Mouse (Mus musculus): ENCODE measurements around the gene Tns2. TPM values are rescaled to one million over a fixed set of nuclear protein-coding genes. Genes with fewer than 3 reads are reported as not detected.
A peak's percentile ranks its signal among the peaks of the same experiment; 100 is the strongest.
"Not testable (repeated sequence)": the region's sequence is repeated elsewhere in the genome, so short reads cannot be mapped to it uniquely, and the experiment has no call there.

Tns2 gene
- polyA plus RNA-seq, 1 experiment from 2014 or later: 30.1 TPM

GRCm38 (mm10) chr15:102147674-102148402 is 47.6 kb downstream of the Tns2 start:
- 53% methylated on average over 16 of the region's 16 CpGs for WGBS
- H3K9ac ChIP-seq (ENCODE audit: low read length): no peak overlapping the region

GRCm38 (mm10) chr15:102149561-102149960 is 49.3 kb downstream of the Tns2 start:
- Histone ChIP-seq H3K9me3 (ENCODE audit: control insufficient read depth, low read length) (no peaks in the 10 kb centered on the region), H3K27me3 (ENCODE audit: control insufficient read depth, insufficient read depth, low read length) (peaks cover 10% of the 10 kb centered on the region), H3K27ac (replicated peaks in 1 of 2; ENCODE audit: control insufficient read depth in 1 of 2, insufficient read depth in 1 of 2, low read depth in 2 of 2, low read length in 2 of 2) (no peak overlapping the region), H3K9ac (ENCODE audit: low read length) (no peak overlapping the region), H3K4me2 (ENCODE audit: low read length) (no peak overlapping the region), H3K36me3 (ENCODE audit: control insufficient read depth, insufficient read depth, low read length) (no peaks in the 10 kb centered on the region), H3K4me1 (ENCODE audit: control insufficient read depth in 2 of 2, insufficient read depth in 2 of 2, low read length in 2 of 2) (peaks cover 10 to 14% of the 10 kb centered on the region in 2 experiments), H3K4me3 (ENCODE audit: control insufficient read depth in 1 of 2, insufficient read depth in 1 of 2, low read depth in 1 of 2, low read length in 2 of 2) (no peak overlapping the region)
- 70% methylated on average over 4 of the region's 4 CpGs for WGBS
- ATAC-seq (ENCODE audit: insufficient number of reproducible peaks, insufficient read depth, low FRiP score, low read depth): no peak

More at GRCm38 (mm10) chr15:102147674-102148402, 47.6 kb downstream of the Tns2 start:
- Histone ChIP-seq H3K4me3 (ENCODE audit: control insufficient read depth in 1 of 2, insufficient read depth in 1 of 2, low read depth in 1 of 2, low read length in 2 of 2) (no peak overlapping the region), H3K36me3 (ENCODE audit: control insufficient read depth, insufficient read depth, low read length) (no peaks in the 10 kb centered on the region), H3K27ac (replicated peaks in 1 of 2; ENCODE audit: control insufficient read depth in 1 of 2, insufficient read depth in 1 of 2, low read depth in 2 of 2, low read length in 2 of 2) (no peak overlapping the region), H3K4me1 (ENCODE audit: control insufficient read depth in 2 of 2, insufficient read depth in 2 of 2, low read length in 2 of 2) (peaks cover 16 to 19% of the 10 kb centered on the region in 2 experiments), H3K27me3 (ENCODE audit: control insufficient read depth, insufficient read depth, low read length) (peaks cover 22% of the 10 kb centered on the region), H3K9me3 (ENCODE audit: control insufficient read depth, low read length) (no peaks in the 10 kb centered on the region), H3K4me2 (ENCODE audit: low read length) (no peak overlapping the region)
- ATAC-seq (ENCODE audit: insufficient number of reproducible peaks, insufficient read depth, low FRiP score, low read depth): no peak

GRCm38 (mm10) chr15:102150301-102151135 is 50.3 kb downstream of the Tns2 start, which contains the start of gene Soat2:
Gene Soat2 (plus strand): TSS chr15:102150526.
- no peak within 1 kb of the TSS for H3K4me3 ChIP-seq (ENCODE audit: control insufficient read depth in 1 of 2, insufficient read depth in 1 of 2, low read depth in 1 of 2, low read length in 2 of 2)
- WGBS: 29% methylated on average over 20 of the region's 20 CpGs
- ATAC-seq (ENCODE audit: insufficient number of reproducible peaks, insufficient read depth, low FRiP score, low read depth): no peak
- peak within 1 kb of the TSS in 1 of 2 experiments; percentile 37; a peak in 1 of 4 replicates for H3K27ac ChIP-seq (replicated peaks in 1 of 2; ENCODE audit: control insufficient read depth in 1 of 2, insufficient read depth in 1 of 2, low read depth in 2 of 2, low read length in 2 of 2)
- peak within 1 kb of the TSS; percentile 59 for H3K9ac ChIP-seq (ENCODE audit: low read length)
- peak within 1 kb of the TSS; percentile 45 for H3K4me2 ChIP-seq (ENCODE audit: low read length)
- no peaks in the 10 kb centered on the region; the same call in 1 of the 2 replicates for H3K9me3 ChIP-seq (ENCODE audit: control insufficient read depth, low read length)
- peaks cover under 1% of the 10 kb centered on the region; the same call in 1 of the 2 replicates for H3K27me3 ChIP-seq (ENCODE audit: control insufficient read depth, insufficient read depth, low read length)
- H3K4me1 ChIP-seq (ENCODE audit: control insufficient read depth in 2 of 2, insufficient read depth in 2 of 2, low read length in 2 of 2): peaks cover 7 to 11% of the 10 kb centered on the region in 2 experiments
- H3K36me3 ChIP-seq (ENCODE audit: control insufficient read depth, insufficient read depth, low read length): no peaks in the 10 kb centered on the region

GRCm38 (mm10) chr15:102152646-102153045 is 52.4 kb downstream of the Tns2 start:
- no peak overlapping the region for H3K4me3 ChIP-seq (ENCODE audit: control insufficient read depth in 1 of 2, insufficient read depth in 1 of 2, low read depth in 1 of 2, low read length in 2 of 2)
- 51% methylated on average over 4 of the region's 4 CpGs for WGBS
- no peaks in the 10 kb centered on the region; the same call in 1 of the 2 replicates for H3K9me3 ChIP-seq (ENCODE audit: control insufficient read depth, low read length)
- ATAC-seq (ENCODE audit: insufficient number of reproducible peaks, insufficient read depth, low FRiP score, low read depth): no peak
- no peak overlapping the region for H3K27ac ChIP-seq (replicated peaks in 1 of 2; ENCODE audit: control insufficient read depth in 1 of 2, insufficient read depth in 1 of 2, low read depth in 2 of 2, low read length in 2 of 2)
- no peak overlapping the region for H3K4me2 ChIP-seq (ENCODE audit: low read length)
- H3K4me1 ChIP-seq (ENCODE audit: control insufficient read depth in 2 of 2, insufficient read depth in 2 of 2, low read length in 2 of 2): peaks cover 7 to 11% of the 10 kb centered on the region in 2 experiments
- H3K36me3 ChIP-seq (ENCODE audit: control insufficient read depth, insufficient read depth, low read length): no peaks in the 10 kb centered on the region
- H3K9ac ChIP-seq (ENCODE audit: low read length): no peak overlapping the region
- no peaks in the 10 kb centered on the region for H3K27me3 ChIP-seq (ENCODE audit: control insufficient read depth, insufficient read depth, low read length)

- not testable (repeated sequence) for H3K4me3 ChIP-seq (ENCODE audit: control insufficient read depth in 1 of 2, insufficient read depth in 1 of 2, low read depth in 1 of 2, low read length in 2 of 2); ATAC-seq (ENCODE audit: insufficient number of reproducible peaks, insufficient read depth, low FRiP score, low read depth); H3K27ac ChIP-seq (replicated peaks in 1 of 2; ENCODE audit: control insufficient read depth in 1 of 2, insufficient read depth in 1 of 2, low read depth in 2 of 2, low read length in 2 of 2); H3K4me1 ChIP-seq (ENCODE audit: control insufficient read depth in 2 of 2, insufficient read depth in 2 of 2, low read length in 2 of 2); H3K4me2 ChIP-seq (ENCODE audit: low read length); H3K27me3 ChIP-seq (ENCODE audit: control insufficient read depth, insufficient read depth, low read length); H3K9me3 ChIP-seq (ENCODE audit: control insufficient read depth, low read length); H3K36me3 ChIP-seq (ENCODE audit: control insufficient read depth, insufficient read depth, low read length); H3K9ac ChIP-seq (ENCODE audit: low read length)
- 90% methylated on average over 6 of the region's 6 CpGs for WGBS
Observed at GRCm38 (mm10) chr15:102155006-102155405, 54.8 kb downstream of the Tns2 start.

GRCm38 (mm10) chr15:102156836-102157235 is 56.6 kb downstream of the Tns2 start:
- no peak overlapping the region for H3K9ac ChIP-seq (ENCODE audit: low read length)
- ATAC-seq (ENCODE audit: insufficient number of reproducible peaks, insufficient read depth, low FRiP score, low read depth): no peak

GRCm38 (mm10) chr15:102160415-102161060 is 60.3 kb downstream of the Tns2 start:
- no peak for ATAC-seq (ENCODE audit: insufficient number of reproducible peaks, insufficient read depth, low FRiP score, low read depth)
- H3K4me1 ChIP-seq (ENCODE audit: control insufficient read depth in 2 of 2, insufficient read depth in 2 of 2, low read length in 2 of 2): no peaks in the 10 kb centered on the region
- no peak overlapping the region for H3K9ac ChIP-seq (ENCODE audit: low read length)
- H3K4me3 ChIP-seq (ENCODE audit: control insufficient read depth in 1 of 2, insufficient read depth in 1 of 2, low read depth in 1 of 2, low read length in 2 of 2): no peak overlapping the region
- H3K9me3 ChIP-seq (ENCODE audit: control insufficient read depth, low read length): no peaks in the 10 kb centered on the region
- H3K27ac ChIP-seq (replicated peaks in 1 of 2; ENCODE audit: control insufficient read depth in 1 of 2, insufficient read depth in 1 of 2, low read depth in 2 of 2, low read length in 2 of 2): no peak overlapping the region
- WGBS: 42% methylated on average over 25 of the region's 27 CpGs
- H3K4me2 ChIP-seq (ENCODE audit: low read length): no peak overlapping the region
- H3K27me3 ChIP-seq (ENCODE audit: control insufficient read depth, insufficient read depth, low read length): no peaks in the 10 kb centered on the region
- H3K36me3 ChIP-seq (ENCODE audit: control insufficient read depth, insufficient read depth, low read length): no peaks in the 10 kb centered on the region

More at GRCm38 (mm10) chr15:102156836-102157235, 56.6 kb downstream of the Tns2 start:
- Histone ChIP-seq H3K27me3 (ENCODE audit: control insufficient read depth, insufficient read depth, low read length) (no peaks in the 10 kb centered on the region), H3K4me3 (ENCODE audit: control insufficient read depth in 1 of 2, insufficient read depth in 1 of 2, low read depth in 1 of 2, low read length in 2 of 2) (no peak overlapping the region), H3K4me1 (ENCODE audit: control insufficient read depth in 2 of 2, insufficient read depth in 2 of 2, low read length in 2 of 2) (no peaks in the 10 kb centered on the region), H3K9me3 (ENCODE audit: control insufficient read depth, low read length) (no peaks in the 10 kb centered on the region; the same call in 1 of the 2 replicates), H3K27ac (replicated peaks in 1 of 2; ENCODE audit: control insufficient read depth in 1 of 2, insufficient read depth in 1 of 2, low read depth in 2 of 2, low read length in 2 of 2) (no peak overlapping the region), H3K4me2 (ENCODE audit: low read length) (no peak overlapping the region), H3K36me3 (ENCODE audit: control insufficient read depth, insufficient read depth, low read length) (no peaks in the 10 kb centered on the region)
- 42% methylated on average over 20 of the region's 20 CpGs for WGBS

All from heart, embryonic 14.5 days (tissue).